Comparison of ENCODE assay signal across 8 mouse cellular contexts in the genomic region with DNA sequence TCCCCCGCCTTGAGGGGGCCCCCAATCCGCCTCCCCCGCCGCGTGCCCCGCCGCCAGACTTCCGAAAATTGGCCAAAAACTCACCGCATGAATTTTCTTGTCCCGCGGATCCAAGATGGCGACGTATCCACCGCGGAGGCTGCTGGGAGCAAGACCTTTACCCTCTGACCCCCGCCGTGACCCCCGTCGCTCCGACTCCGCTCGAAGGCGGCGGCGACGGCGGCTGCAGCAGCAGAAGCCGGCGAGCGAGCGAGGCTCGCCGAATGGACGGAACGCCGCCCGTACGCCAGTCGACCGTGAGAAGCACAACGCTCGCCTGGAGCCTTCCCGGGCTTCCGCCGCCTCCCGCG. TPM values are rescaled to one million over a fixed set of nuclear protein-coding genes. Genes with fewer than 3 reads are reported as not detected.
DNase-seq lines count a peak whose midpoint lies in the region; ATAC-seq and TF ChIP-seq lines count a peak whose summit lies in the region.

TSS of gene Cnot2 (minus strand) at position 143 of the 350 bp plus-strand sequence.

- peaks cover 31% of the 10 kb centered on the region for H3K36me3 ChIP-seq in G1E (replicated peaks)
- H3K36me3 ChIP-seq in forebrain, postnatal 0 days (ENCODE audit: insufficient read depth), result 0 out of 2 replicates have a peak, but pooled peaks cover 7% of the 10 kb centered on the region
- no peaks in the 10 kb centered on the region for H3K36me3 ChIP-seq in lung, embryonic 15.5 days

- ATAC-seq in G1E (ENCODE audit: extremely low read depth, insufficient number of reproducible peaks, low FRiP score, poor library complexity, severe bottlenecking), result peak; percentile 36; the same call in 1 of the 2 replicates
- peak; percentile 90 for ATAC-seq in forebrain, postnatal 0 days
- peak; percentile 85 for ATAC-seq in lung, embryonic 15.5 days (ENCODE audit: borderline replicate concordance, extremely low read depth, low FRiP score, low TSS enrichment)

- DNase-seq in G1E (ENCODE audit: low spot score), result peak; percentile 40
- peak; percentile 90 to 97 for DNase-seq in cerebellum, adult 18-20 months
- DNase-seq in forebrain, postnatal 0 days, result peak; percentile 95
- DNase-seq in heart, postnatal 4 days, result peak; percentile 94
- peak; percentile 82 to 92 for DNase-seq in layer of hippocampus, adult 8-10 months (ENCODE audit: low spot score in 2 of 2)
- peak; percentile 78 for DNase-seq in ovary, adult 18-20 months (ENCODE audit: low spot score)
- peak; percentile 93 for DNase-seq in thymus, postnatal 0 days (ENCODE audit: low spot score)

- H3K4me3 ChIP-seq in G1E (ENCODE audit: low read depth, low read length), result peak within 1 kb of the TSS; percentile 91
- peak within 1 kb of the TSS; percentile 96 for H3K4me3 ChIP-seq in forebrain, postnatal 0 days (ENCODE audit: low read depth, low read length)
- H3K4me3 ChIP-seq in lung, embryonic 15.5 days, result peak within 1 kb of the TSS; percentile 99

- H3K4me1 ChIP-seq in G1E (ENCODE audit: insufficient read depth, low read depth, low read length), result peaks cover 24% of the 10 kb centered on the region
- H3K4me1 ChIP-seq in forebrain, postnatal 0 days (ENCODE audit: insufficient read depth), result 0 out of 2 replicates have a peak, but pooled peaks cover 6% of the 10 kb centered on the region
- H3K4me1 ChIP-seq in lung, embryonic 15.5 days, result peaks cover 13% of the 10 kb centered on the region

- peak within 1 kb of the TSS; percentile 91 for H3K9ac ChIP-seq in forebrain, postnatal 0 days
- peak within 1 kb of the TSS; percentile 93 for H3K9ac ChIP-seq in lung, embryonic 15.5 days

- TF ChIP-seq CTCF in G1E (IDR thresholded peaks at IDR 0.05; ENCODE audit: low read depth, low read length), result no peak
- no peak for TF ChIP-seq CTCF in forebrain, postnatal 0 days (IDR thresholded peaks at IDR 0.05; ENCODE audit: low read depth)

- no peaks in the 10 kb centered on the region for H3K9me3 ChIP-seq in G1E (replicated peaks)
- H3K9me3 ChIP-seq in forebrain, postnatal 0 days (ENCODE audit: low read length), result no peaks in the 10 kb centered on the region
- H3K9me3 ChIP-seq in lung, embryonic 15.5 days, result no peaks in the 10 kb centered on the region

- H3K4me2 ChIP-seq in forebrain, postnatal 0 days (ENCODE audit: low read depth), result peak within 1 kb of the TSS; percentile 71
- peak within 1 kb of the TSS; percentile 68 for H3K4me2 ChIP-seq in lung, embryonic 15.5 days

- H3K27me3 ChIP-seq in G1E (ENCODE audit: insufficient read depth, low read length), result no peaks in the 10 kb centered on the region
- no peaks in the 10 kb centered on the region for H3K27me3 ChIP-seq in forebrain, postnatal 0 days (ENCODE audit: insufficient read depth, low read length)
- H3K27me3 ChIP-seq in lung, embryonic 15.5 days, result no peaks in the 10 kb centered on the region

- H3K27ac ChIP-seq in forebrain, postnatal 0 days (ENCODE audit: low read depth, low read length), result peak within 1 kb of the TSS; percentile 99
- peak within 1 kb of the TSS; percentile 98 for H3K27ac ChIP-seq in lung, embryonic 15.5 days

- WGBS in forebrain, postnatal 0 days, result under 1% methylated on average over 47 of the region's 47 CpGs
- under 1% methylated on average over 47 of the region's 47 CpGs for WGBS in lung, embryonic 15.5 days

RNA-seq across cellular contexts. Expression of gene Cnot2, which starts in this region (rescaled TPM):
- total RNA-seq in G1E (2014; fragmentation: Nextera tagmentation) (156 and 178 TPM in 2 replicates), G1E (2017) (124 and 136 TPM in 2 replicates)
- 5.7 and 6.7 TPM in 2 replicates for polyA plus RNA-seq in G1E (2012)
- 96.5 and 111 TPM in 2 replicates for total RNA-seq in forebrain, postnatal 0 days (2014; rRNA removed)
- polyA plus RNA-seq in forebrain, postnatal 0 days (2015; fragmentation: Nextera tagmentation; extraction: Ambion mirVana), result 72.5 and 75.8 TPM in 2 replicates
- total RNA-seq in heart, postnatal 4 days (2021), result 10 to 100 TPM; 60.3 to 66.9 TPM
- 10 to 100 TPM; 63.9 to 92.1 (median 72.4) TPM for total RNA-seq in layer of hippocampus, adult 8-10 months (2022)
- 103 and 104 TPM in 2 replicates for polyA plus RNA-seq in lung, embryonic 15.5 days (2015; fragmentation: Nextera tagmentation; extraction: Ambion mirVana)
- 172 and 182 TPM in 2 replicates for polyA plus RNA-seq in thymus, postnatal 0 days (2015; fragmentation: Nextera tagmentation; extraction: Ambion mirVana)

Comparison
In these comparisons a context has a peak if more than half of its experiments do, and no peak if none do; other contexts are left out.
1. Peak in every context shown above with its lines: DNase-seq, ATAC-seq, H3K4me3 ChIP-seq and H3K27ac ChIP-seq.
2. ATAC-seq: peak in every context shown above with its lines; median percentile 90 in forebrain, postnatal 0 days; 85 in lung, embryonic 15.5 days; 36 in G1E.
3. DNase-seq: peak in every context shown above with its lines; median percentile 95 in forebrain, postnatal 0 days; 94 in heart, postnatal 4 days; 94 in cerebellum, adult 18-20 months; 93 in thymus, postnatal 0 days; 87 in layer of hippocampus, adult 8-10 months; 78 in ovary, adult 18-20 months; 40 in G1E.